Mouse (Mus musculus) intestine, embryonic 14.5 days (tissue): ENCODE results near the gene Cfap99. TPM values are rescaled to one million over a fixed set of nuclear protein-coding genes. Genes with fewer than 3 reads are reported as not detected.
A peak's percentile ranks its signal among the peaks of the same experiment; 100 is the strongest.

Source experiments
- ATAC-seq: fragments of 200-750 bp; cut with Nextera tagmentation; replicated peaks from 2 replicates; pipeline ENCODE4 v1.8.0; 2017; ENCODE audit warnings: low read depth, moderate number of reproducible peaks, moderate TSS enrichment, moderate library complexity; ENCODE audit not compliant: low FRiP score, low TSS enrichment
- DNase-seq: peaks from one replicate; pipeline ENCODE4 v3.0.0-alpha.2; 2018; ENCODE audit warnings: low spot score
- H3K27ac ChIP-seq: fragments of 300-500 bp; sonication (generic); 2 replicates; pipeline ENCODE4 v1.5.1; 2014; ENCODE audit warnings: low read depth, mild to moderate bottlenecking, control low read depth
- H3K27me3 ChIP-seq: fragments of 300-500 bp; sonication (generic); replicated peaks from 2 replicates; pipeline ENCODE4 v1.6.1; 2014; ENCODE audit warnings: low read length, control low read depth; ENCODE audit not compliant: control insufficient read depth, insufficient read depth
- H3K36me3 ChIP-seq: fragments of 300-500 bp; sonication (generic); 2 replicates; pipeline ENCODE4 v1.6.1; 2014; ENCODE audit warnings: low read length, control low read depth; ENCODE audit not compliant: control insufficient read depth, insufficient read depth
- H3K4me1 ChIP-seq: fragments of 300-500 bp; sonication (generic); replicated peaks from 2 replicates; pipeline ENCODE4 v1.6.1; 2014; ENCODE audit warnings: low read length, control low read depth, mixed read lengths; ENCODE audit not compliant: control insufficient read depth, insufficient read depth
- H3K4me2 ChIP-seq: fragments of 300-500 bp; sonication (generic); 2 replicates; pipeline ENCODE4 v1.6.1; 2014; ENCODE audit warnings: low read length
- H3K4me3 ChIP-seq: fragments of 300-500 bp; sonication (generic); 2 replicates; pipeline ENCODE4 v1.5.1; 2014; ENCODE audit warnings: low read depth, low read length, control low read depth, mixed read lengths
- H3K9ac ChIP-seq: fragments of 300-500 bp; sonication (generic); 2 replicates; pipeline ENCODE4 v1.6.1; 2014; ENCODE audit warnings: mild to moderate bottlenecking, low read length
- H3K9me3 ChIP-seq: fragments of 300-500 bp; sonication (generic); 2 replicates; pipeline ENCODE4 v1.6.1; 2016; ENCODE audit warnings: low read length, control low read depth; ENCODE audit not compliant: control insufficient read depth
- WGBS: fragments of 180-500 bp; shearing (Covaris S2); extraction: QIAGEN DNeasy Blood & Tissue Kit; methylation state at CpG from one replicate; pipeline ENCODE4 v1.1.7; 2014; 5-methylcytosine and 5-hydroxymethylcytosine counted together
- polyA plus RNA-seq: library from polyadenylated mRNA; unstranded; fragments of >200 nt; fragmentation: Nextera tagmentation; extraction: Ambion mirVana; gene quantifications from 2 replicates; pipeline ENCODE4 v1.2.1, GENCODE M21; 2014

Gene Cfap99
- polyA plus RNA-seq, 1 experiment from 2014 or later: not detected

- WGBS: 93% methylated on average over 3 of the region's 3 CpGs
- no peak overlapping the region for H3K4me2 ChIP-seq
- H3K9me3 ChIP-seq: no peaks in the 10 kb centered on the region
- no peak overlapping the region for H3K9ac ChIP-seq
- peaks cover 62% of the 10 kb centered on the region for H3K36me3 ChIP-seq
- DNase-seq (no peak), ATAC-seq (no peak)
- H3K27ac ChIP-seq: no peak overlapping the region
- H3K27me3 ChIP-seq: no peaks in the 10 kb centered on the region
- H3K4me3 ChIP-seq: no peak overlapping the region
- no peaks in the 10 kb centered on the region for H3K4me1 ChIP-seq
Measured at GRCm38 (mm10) chr5:34360261-34360660, 71.9 kb downstream of the Cfap99 start.

GRCm38 (mm10) chr5:34363115-34363514 lies 74.7 kb downstream of the Cfap99 start:
- no peak overlapping the region for H3K4me2 ChIP-seq
- no peaks in the 10 kb centered on the region for H3K27me3 ChIP-seq
- no peak overlapping the region for H3K9ac ChIP-seq
- DNase-seq: no peak
- H3K4me3 ChIP-seq: no peak overlapping the region
- ATAC-seq: no peak
- peaks cover 38% of the 10 kb centered on the region for H3K36me3 ChIP-seq
- H3K27ac ChIP-seq: no peak overlapping the region
- no peaks in the 10 kb centered on the region for H3K9me3 ChIP-seq
- H3K4me1 ChIP-seq: no peaks in the 10 kb centered on the region

- Histone ChIP-seq H3K9me3 (no peaks in the 10 kb centered on the region), H3K4me3 (peak overlapping the region; percentile 92), H3K9ac (peak overlapping the region; percentile 55), H3K36me3 (no peaks in the 10 kb centered on the region), H3K4me2 (peak overlapping the region; percentile 67), H3K4me1 (peaks cover 16% of the 10 kb centered on the region), H3K27me3 (no peaks in the 10 kb centered on the region), H3K27ac (peak overlapping the region; percentile 67)
- 69% methylated on average over 7 of the region's 7 CpGs for WGBS
- DNase-seq (no peak), ATAC-seq (no peak)
Measured at GRCm38 (mm10) chr5:34368551-34369290, 80.3 kb downstream of the Cfap99 start.

- no peaks in the 10 kb centered on the region for H3K27me3 ChIP-seq
- H3K9ac ChIP-seq: peak within 1 kb of the TSS; percentile 87
- WGBS: under 1% methylated on average over 47 of the region's 64 CpGs
- no peaks in the 10 kb centered on the region for H3K9me3 ChIP-seq
- H3K36me3 ChIP-seq: no peaks in the 10 kb centered on the region
- peaks cover 16% of the 10 kb centered on the region for H3K4me1 ChIP-seq
- H3K4me2 ChIP-seq: peak within 1 kb of the TSS; percentile 75
- H3K4me3 ChIP-seq: peak within 1 kb of the TSS; percentile 92
- peak; percentile 95 for DNase-seq
- peak; percentile 99 for ATAC-seq
- peak within 1 kb of the TSS; percentile 75 for H3K27ac ChIP-seq
Measured at GRCm38 (mm10) chr5:34369341-34370021, 81.1 kb downstream of the Cfap99 start, which contains the start of gene Fam193a. Gene Fam193a (plus strand): TSS chr5:34369933.

GRCm38 (mm10) chr5:34370022-34370823 lies 81.8 kb downstream of the Cfap99 start:
- H3K27me3 ChIP-seq: no peaks in the 10 kb centered on the region
- H3K9me3 ChIP-seq: no peaks in the 10 kb centered on the region
- peak overlapping the region; percentile 87 for H3K9ac ChIP-seq
- peaks cover 16% of the 10 kb centered on the region for H3K4me1 ChIP-seq
- WGBS: under 1% methylated on average over 46 of the region's 114 CpGs
- H3K27ac ChIP-seq: peak overlapping the region; percentile 75
- 0 out of 2 replicates have a peak, but pooled peaks have one; percentile 6 for ATAC-seq
- H3K4me3 ChIP-seq: peak overlapping the region; percentile 92
- H3K36me3 ChIP-seq: no peaks in the 10 kb centered on the region
- DNase-seq: peak; percentile 64
- H3K4me2 ChIP-seq: peak overlapping the region; percentile 75

GRCm38 (mm10) chr5:34370840-34371239 lies 82.4 kb downstream of the Cfap99 start:
- no peaks in the 10 kb centered on the region for H3K27me3 ChIP-seq
- DNase-seq (no peak), ATAC-seq (no peak)
- 29% methylated on average over 8 of the region's 8 CpGs for WGBS
- H3K4me1 ChIP-seq: peaks cover 16% of the 10 kb centered on the region
- H3K4me3 ChIP-seq: peak overlapping the region; percentile 92
- H3K27ac ChIP-seq: peak overlapping the region; percentile 75; the same call in 1 of the 2 replicates
- no peaks in the 10 kb centered on the region for H3K9me3 ChIP-seq
- H3K4me2 ChIP-seq: peak overlapping the region; percentile 75
- no peaks in the 10 kb centered on the region for H3K36me3 ChIP-seq
- peak overlapping the region; percentile 87 for H3K9ac ChIP-seq

GRCm38 (mm10) chr5:34372141-34372540 lies 83.7 kb downstream of the Cfap99 start:
- Histone ChIP-seq H3K36me3 (no peaks in the 10 kb centered on the region), H3K4me3 (no peak overlapping the region), H3K27me3 (no peaks in the 10 kb centered on the region), H3K9ac (no peak overlapping the region), H3K27ac (no peak overlapping the region), H3K4me1 (peaks cover 16% of the 10 kb centered on the region), H3K9me3 (no peaks in the 10 kb centered on the region), H3K4me2 (0 out of 2 replicates have a peak overlapping the region, but pooled peaks have one; percentile 11)
- DNase-seq (no peak), ATAC-seq (no peak)

- Histone ChIP-seq H3K4me2 (no peak overlapping the region), H3K4me1 (peaks cover 16% of the 10 kb centered on the region), H3K9ac (no peak overlapping the region), H3K4me3 (no peak overlapping the region), H3K36me3 (no peaks in the 10 kb centered on the region), H3K27ac (no peak overlapping the region), H3K9me3 (no peaks in the 10 kb centered on the region), H3K27me3 (no peaks in the 10 kb centered on the region)
- no peak for DNase-seq
- no peak for ATAC-seq
Measured at GRCm38 (mm10) chr5:34372541-34372940, 84.1 kb downstream of the Cfap99 start.
